Comparison of ENCODE assay signal across 14 mouse cellular contexts in the genomic region with DNA sequence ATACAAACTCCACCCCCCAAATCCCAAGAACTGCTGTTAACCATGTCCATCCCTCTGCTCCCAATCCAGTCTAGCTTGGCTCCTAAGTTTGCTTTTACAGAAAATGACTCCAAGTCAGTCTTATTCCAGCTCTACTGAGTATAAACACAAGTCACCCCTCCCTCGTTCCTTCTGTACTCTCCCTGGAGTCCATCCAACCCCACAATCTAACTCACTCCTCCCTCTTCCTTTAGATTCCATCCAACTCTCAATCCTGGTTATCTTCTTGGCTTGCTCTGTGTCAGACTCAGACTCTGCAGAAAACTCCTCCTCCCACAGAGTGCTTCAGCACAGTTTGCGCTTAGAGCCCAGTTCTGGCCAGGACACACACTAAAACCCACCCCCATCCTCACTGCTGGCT. TPM values are rescaled to one million over a fixed set of nuclear protein-coding genes. Genes with fewer than 3 reads are reported as not detected.
DNase-seq lines count a peak whose midpoint lies in the region; ATAC-seq and TF ChIP-seq lines count a peak whose summit lies in the region.
"Had no signal": no experiment of that assay in that cellular context is flagged by ENCODE, and none has a peak within 500 bp of the region (broad histone marks: within the 10 kb centered on the region; RNA-seq: fewer than 3 reads in every experiment).

No protein-coding gene starts in this region.

- no peaks in the 10 kb centered on the region for H3K9me3 ChIP-seq in stomach, embryonic 16.5 days (replicated peaks; ENCODE audit: control insufficient read depth, low read length)
- H3K9me3 ChIP-seq: forebrain, embryonic 10.5 days; hindbrain, embryonic 12.5 days; limb, embryonic 13.5 days had no signal

- peak; percentile 82 for ATAC-seq in stomach, embryonic 16.5 days (ENCODE audit: insufficient read depth, low FRiP score)
- ATAC-seq: midbrain, embryonic 16.5 days had no signal

- no peak overlapping the region for H3K27ac ChIP-seq in kidney, adult 2 months (ENCODE audit: insufficient read depth, low read depth, low read length)
- H3K27ac ChIP-seq in stomach, embryonic 16.5 days (ENCODE audit: low read length): peak overlapping the region; percentile 43; the same call in 1 of the 2 replicates
- H3K27ac ChIP-seq: forebrain, embryonic 10.5 days; hindbrain, embryonic 12.5 days; layer of hippocampus, adult 2 months; limb, embryonic 13.5 days had no signal

- H3K4me1 ChIP-seq in kidney, adult 2 months (ENCODE audit: control insufficient read depth, insufficient read depth, low read length): no peaks in the 10 kb centered on the region
- peaks cover 12% of the 10 kb centered on the region for H3K4me1 ChIP-seq in stomach, embryonic 16.5 days (ENCODE audit: control insufficient read depth, insufficient read depth, low read length)

- no peak overlapping the region for H3K4me3 ChIP-seq in kidney, adult 2 months (ENCODE audit: insufficient read depth, low read depth, low read length)
- no peak overlapping the region for H3K4me3 ChIP-seq in stomach, embryonic 16.5 days (replicated peaks; ENCODE audit: low read length)
- H3K4me3 ChIP-seq: forebrain, embryonic 10.5 days; hindbrain, embryonic 12.5 days; layer of hippocampus, adult 2 months; limb, embryonic 13.5 days had no signal

- DNase-seq in kidney, adult 2 months: peak; percentile 8
- DNase-seq in kidney, adult 11 months: no peak
- DNase-seq in testis, postnatal 14 days (ENCODE audit: low spot score): peak; percentile 60
- DNase-seq in testis, postnatal 10 days (ENCODE audit: low spot score): no peak
- peak; percentile 49 for DNase-seq in heart, postnatal 4 days
- DNase-seq in thymus, postnatal 25 days: no peak
- DNase-seq in adrenal gland, postnatal 36 days: no peak

- TF ChIP-seq POLR2A in kidney, adult 2 months (IDR thresholded peaks at IDR 0.05; ENCODE audit: low read depth, low read length): no peak

- no peaks in the 10 kb centered on the region for H3K27me3 ChIP-seq in kidney, adult 2 months (replicated peaks; ENCODE audit: control insufficient read depth, insufficient read depth, low read length)
- H3K27me3 ChIP-seq in stomach, embryonic 16.5 days (ENCODE audit: control insufficient read depth, insufficient read depth, low read length): no peaks in the 10 kb centered on the region
- H3K27me3 ChIP-seq: hindbrain, embryonic 12.5 days; limb, embryonic 13.5 days had no signal

- no peak overlapping the region for H3K4me2 ChIP-seq in stomach, embryonic 16.5 days (ENCODE audit: low read depth, low read length)
- H3K4me2 ChIP-seq: hindbrain, embryonic 12.5 days; limb, embryonic 13.5 days had no signal

- 68% methylated on average over 2 of the region's 2 CpGs for WGBS in kidney, adult 2 months
- WGBS in stomach, embryonic 16.5 days: 49% methylated on average over 2 of the region's 2 CpGs

- no peak overlapping the region for H3K9ac ChIP-seq in stomach, embryonic 16.5 days (ENCODE audit: low read length)
- H3K9ac ChIP-seq: hindbrain, embryonic 12.5 days; limb, embryonic 13.5 days had no signal

- no peak for TF ChIP-seq CTCF in kidney, adult 2 months (conservative IDR thresholded peaks at IDR 0.05; ENCODE audit: insufficient read depth, insufficient read length, low read depth, low read length)

- peaks cover 3% of the 10 kb centered on the region for H3K36me3 ChIP-seq in kidney, adult 2 months (ENCODE audit: control insufficient read depth, insufficient read depth, low read length)
- H3K36me3 ChIP-seq in stomach, embryonic 16.5 days (ENCODE audit: control insufficient read depth, insufficient read depth, low read length): peaks cover 5% of the 10 kb centered on the region; the same call in 1 of the 2 replicates

RNA-seq across cellular contexts. Expression of a gene that starts 6.2 kb away (rescaled TPM):
- polyA plus RNA-seq in kidney, adult 2 months (2012; rRNA removed): 12.4 and 12.9 TPM in 2 replicates
- total RNA-seq in heart, postnatal 4 days (2021): 10 to 100 TPM; 25.6 to 27.9 TPM
- polyA plus RNA-seq in stomach, embryonic 16.5 days (2015; fragmentation: Nextera tagmentation; extraction: Ambion mirVana): 32.0 and 32.2 TPM in 2 replicates
- total RNA-seq in adrenal gland, postnatal 36 days (2021): 10 to 100 TPM; 24.6 to 26.0 TPM

RNA-seq across cellular contexts. Expression of a gene that starts 28.8 kb away (rescaled TPM):
- 30.2 and 33.7 TPM in 2 replicates for polyA plus RNA-seq in kidney, adult 2 months (2012; rRNA removed)
- 10 to 100 TPM; 12.0 to 12.7 TPM for total RNA-seq in heart, postnatal 4 days (2021)
- 14.7 and 14.8 TPM in 2 replicates for polyA plus RNA-seq in stomach, embryonic 16.5 days (2015; fragmentation: Nextera tagmentation; extraction: Ambion mirVana)
- total RNA-seq in adrenal gland, postnatal 36 days (2021): 10 to 100 TPM; 18.5 to 26.6 TPM

RNA-seq across cellular contexts. Expression of a gene that starts 48.1 kb away (rescaled TPM):
- polyA plus RNA-seq in kidney, adult 2 months (2012; rRNA removed): 27.0 and 27.9 TPM in 2 replicates
- total RNA-seq in heart, postnatal 4 days (2021): 10 to 100 TPM; 12.3 to 13.2 TPM
- polyA plus RNA-seq in stomach, embryonic 16.5 days (2015; fragmentation: Nextera tagmentation; extraction: Ambion mirVana): 37.4 and 37.9 TPM in 2 replicates
- 10 to 100 TPM; 20.3 to 24.4 TPM for total RNA-seq in adrenal gland, postnatal 36 days (2021)

RNA-seq across cellular contexts. Expression of a gene that starts 51.8 kb away (rescaled TPM):
- 0.16 and 0.72 TPM in 2 replicates for polyA plus RNA-seq in kidney, adult 2 months (2012; rRNA removed)
- under 1 TPM; 0.19 to 0.52 TPM for total RNA-seq in heart, postnatal 4 days (2021)
- polyA plus RNA-seq in stomach, embryonic 16.5 days (2015; fragmentation: Nextera tagmentation; extraction: Ambion mirVana): 12.7 and 19.7 TPM in 2 replicates
- total RNA-seq in adrenal gland, postnatal 36 days (2021): 1 to 10 TPM; 1.9 to 6.0 TPM
- total RNA-seq: common myeloid progenitor, adult 5-6 weeks had no signal
- polyA plus RNA-seq: hindbrain, embryonic 12.5 days had no signal

RNA-seq across cellular contexts. Expression of a gene that starts 55.6 kb away (rescaled TPM):
- polyA plus RNA-seq in kidney, adult 2 months (2012; rRNA removed): 11.6 and 12.4 TPM in 2 replicates
- total RNA-seq in heart, postnatal 4 days (2021): 1 to 10 TPM in 1 of 2 experiments, under 1 TPM in 1; 0.92 to 2.0 TPM
- polyA plus RNA-seq in stomach, embryonic 16.5 days (2015; fragmentation: Nextera tagmentation; extraction: Ambion mirVana): 0.45 and 0.97 TPM in 2 replicates
- total RNA-seq in adrenal gland, postnatal 36 days (2021): 1 to 10 TPM; 1.4 to 1.8 TPM
- total RNA-seq: common myeloid progenitor, adult 5-6 weeks had no signal

Comparison
In these comparisons a context has a peak if more than half of its experiments do, and no peak if none do; other contexts are left out.
1. DNase-seq: peak in kidney, adult 2 months (single experiment), testis, postnatal 14 days (single experiment) and heart, postnatal 4 days (single experiment); none in kidney, adult 11 months (single experiment), testis, postnatal 10 days (single experiment), thymus, postnatal 25 days (single experiment) and adrenal gland, postnatal 36 days (0 of 2).